Mouse (Mus musculus): ENCODE data around the gene Capza1.

The Capza1 gene

GRCm38 (mm10) chr3:104788075-104788474 is 76.2 kb downstream of the Capza1 start, which contains the start of gene Rhoc:
Rhoc (plus strand) TSS chr3:104788375.
- no peak for DNase-seq

- no peak for DNase-seq
Observed at GRCm38 (mm10) chr3:104785284-104785683, 79.0 kb downstream of the Capza1 start.

GRCm38 (mm10) chr3:104783971-104784500 is 80.3 kb downstream of the Capza1 start:
- DNase-seq = no peak

GRCm38 (mm10) chr3:104782061-104782681 is 82.1 kb downstream of the Capza1 start:
- DNase-seq = peak; percentile 85

GRCm38 (mm10) chr3:104781471-104781903 is 82.8 kb downstream of the Capza1 start, which contains the start of gene Fam19a3:
Fam19a3 (minus strand) TSS chr3:104781840.
- DNase-seq = peak; percentile 57

- DNase-seq = peak; percentile 90
Observed at GRCm38 (mm10) chr3:104780561-104781420, 83.5 kb downstream of the Capza1 start, which contains the start of gene Ppm1j. Ppm1j (plus strand) TSS chr3:104781056.

- peak; percentile 58 for DNase-seq
Observed at GRCm38 (mm10) chr3:104779949-104780348, 84.4 kb downstream of the Capza1 start.

- DNase-seq = peak; percentile 42
Observed at GRCm38 (mm10) chr3:104777342-104777741, 87.0 kb downstream of the Capza1 start.

- DNase-seq = no peak
Observed at GRCm38 (mm10) chr3:104773301-104773700, 91.0 kb downstream of the Capza1 start.

Measured in kidney, postnatal 14 days (tissue).